Mouse (Mus musculus) activated CD4-positive, CD25-positive, alpha-beta regulatory T cell, adult 4 months (primary cell): ENCODE data around the gene Gck. TPM values are rescaled to one million over a fixed set of nuclear protein-coding genes. Genes with fewer than 3 reads are reported as not detected.
"Not testable (repeated sequence)": the region's sequence is repeated elsewhere in the genome, so short reads cannot be mapped to it uniquely, and the experiment has no call there.

Source experiments
- ATAC-seq: one replicate; pipeline ENCODE4 v1.8.0; 2017
- polyA plus RNA-seq, 2 experiments: library from polyadenylated mRNA; unstranded; fragments of 100-300 nt; shearing (Covaris generic); gene quantifications; one replicate each; pipeline ENCODE4 v1.2.1; 2017

The Gck gene
- polyA plus RNA-seq, 2 experiments from 2014 or later, result not detected

- no peak for ATAC-seq
Measured at GRCm38 (mm10) chr11:5905778-5906518, 43.9 kb downstream of the Gck start.

- no peak for ATAC-seq
Measured at GRCm38 (mm10) chr11:5904871-5905270, 45.0 kb downstream of the Gck start.

- no peak for ATAC-seq
Measured at GRCm38 (mm10) chr11:5904357-5904756, 45.5 kb downstream of the Gck start.

GRCm38 (mm10) chr11:5903844-5904243, 46.0 kb downstream of the Gck start:
- no peak for ATAC-seq

- ATAC-seq, result no peak
Measured at GRCm38 (mm10) chr11:5902390-5902789, 47.5 kb downstream of the Gck start.

GRCm38 (mm10) chr11:5901950-5902349, 47.9 kb downstream of the Gck start:
- no peak for ATAC-seq

GRCm38 (mm10) chr11:5901320-5901719, 48.6 kb downstream of the Gck start:
- no peak for ATAC-seq

DNA sequence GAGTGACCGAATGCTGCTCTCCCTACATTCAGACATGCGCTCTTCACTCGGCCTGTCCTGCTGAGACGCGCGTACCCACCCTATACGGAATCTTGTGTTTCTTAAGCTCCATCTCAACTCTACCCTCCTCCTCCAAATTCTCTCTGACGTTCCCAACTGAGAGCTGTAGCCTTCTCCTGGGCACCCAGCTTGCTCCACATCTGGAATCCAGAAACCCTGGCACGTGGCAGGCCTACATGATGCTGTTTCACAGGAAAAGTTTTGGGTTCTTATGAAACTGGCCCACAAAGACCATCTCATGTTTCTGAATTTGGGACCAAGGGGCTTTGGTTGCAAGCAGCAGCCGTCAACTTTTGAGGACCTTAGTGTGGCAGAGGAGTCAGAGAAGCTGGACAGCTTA, 50.6 kb downstream of the Gck start:
- no peak for ATAC-seq

DNA sequence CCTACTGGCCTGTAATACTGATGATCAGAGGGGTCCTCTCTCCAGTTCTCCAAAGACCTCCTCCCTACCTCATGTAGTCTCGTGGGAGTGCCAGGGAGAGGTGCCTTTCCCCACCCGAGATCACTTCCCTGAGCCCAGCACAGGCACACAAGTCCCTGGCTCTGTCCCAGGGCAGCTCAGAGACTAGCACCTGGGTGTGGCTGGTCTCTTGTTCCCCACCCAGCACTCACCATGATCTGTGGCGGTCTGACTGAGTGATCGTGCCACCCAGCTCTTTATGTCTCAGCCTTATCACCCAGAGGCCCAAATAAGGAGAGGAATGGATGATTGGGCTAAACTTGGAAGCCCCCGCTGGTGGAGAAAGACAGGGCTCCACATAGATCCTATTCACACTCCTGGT, 51.4 kb downstream of the Gck start, which contains the start of gene Myl7:
Gene Myl7 (minus strand): TSS at position 252 of the 400 bp plus-strand sequence.
- ATAC-seq, result no peak

GRCm38 (mm10) chr11:5897839-5898238, 52.0 kb downstream of the Gck start:
- no peak for ATAC-seq

GRCm38 (mm10) chr11:5897230-5897629, 52.7 kb downstream of the Gck start:
- ATAC-seq, result no peak

DNA sequence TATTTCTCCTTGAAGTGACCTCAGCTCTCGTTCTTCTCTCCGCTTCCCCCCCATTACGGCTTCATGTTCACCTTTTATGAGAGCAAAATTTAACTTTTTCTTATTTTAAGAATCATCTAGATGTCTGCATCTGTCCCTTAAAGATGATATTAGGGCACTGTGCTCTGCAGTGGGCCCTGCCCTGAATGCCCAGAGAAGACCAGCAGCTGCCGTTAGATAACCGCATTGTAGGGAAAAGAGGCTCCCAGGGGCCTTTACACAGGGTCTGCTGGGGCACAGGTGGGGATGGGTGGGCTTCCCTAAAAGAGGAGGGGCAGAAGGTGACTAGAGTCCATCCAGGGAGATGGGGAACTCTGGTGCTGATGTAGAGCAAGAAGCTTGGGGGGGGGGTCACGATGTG, 56.1 kb downstream of the Gck start:
- ATAC-seq, result no peak

DNA sequence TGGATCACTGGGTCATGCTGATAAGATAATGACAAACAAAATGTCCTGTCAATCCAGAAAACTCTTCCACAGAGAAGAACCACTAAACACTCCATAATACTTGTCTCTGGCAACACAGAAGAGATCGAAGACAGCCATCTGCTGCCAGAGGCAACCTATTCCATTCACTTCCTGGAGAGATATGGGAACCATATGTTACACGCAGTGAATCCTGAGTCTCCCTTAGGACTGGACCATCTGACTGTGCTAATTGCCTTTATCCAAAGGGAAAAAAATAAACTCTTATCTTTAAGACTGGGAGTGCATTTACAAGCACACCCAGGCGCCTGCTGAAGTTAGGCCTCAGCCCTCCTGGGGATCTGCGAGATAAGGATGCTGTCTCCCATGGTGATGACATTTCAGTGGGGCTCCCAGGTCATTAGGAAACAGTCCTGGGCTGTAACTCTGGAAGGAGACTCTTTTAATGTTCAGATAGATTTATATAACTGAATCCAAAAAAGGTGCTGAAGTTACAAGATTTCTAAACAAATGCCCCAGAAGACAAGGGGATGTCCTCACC, 57.0 kb downstream of the Gck start:
- no peak for ATAC-seq

DNA sequence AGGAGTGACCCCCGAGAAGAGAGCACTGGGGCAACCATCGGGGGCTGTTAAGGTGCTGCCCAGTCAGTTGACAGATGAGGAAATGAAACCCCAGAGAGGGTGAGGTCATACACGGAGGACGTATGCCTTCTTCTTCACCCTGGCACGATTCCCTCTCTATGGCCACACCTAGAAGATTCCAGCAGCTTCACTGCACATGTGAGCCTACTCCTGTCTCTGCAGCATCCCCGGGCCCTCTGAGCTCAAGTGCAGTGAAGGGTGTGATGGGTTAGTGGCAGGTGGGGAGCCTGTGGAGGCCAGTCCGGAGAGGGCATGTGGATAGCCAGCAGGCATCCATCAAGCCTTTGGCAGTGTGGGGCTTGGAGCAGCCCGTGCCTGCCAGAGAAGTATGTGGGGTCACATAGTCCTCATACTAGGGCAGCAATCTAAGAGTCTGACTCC, 57.7 kb downstream of the Gck start:
- no peak for ATAC-seq

DNA sequence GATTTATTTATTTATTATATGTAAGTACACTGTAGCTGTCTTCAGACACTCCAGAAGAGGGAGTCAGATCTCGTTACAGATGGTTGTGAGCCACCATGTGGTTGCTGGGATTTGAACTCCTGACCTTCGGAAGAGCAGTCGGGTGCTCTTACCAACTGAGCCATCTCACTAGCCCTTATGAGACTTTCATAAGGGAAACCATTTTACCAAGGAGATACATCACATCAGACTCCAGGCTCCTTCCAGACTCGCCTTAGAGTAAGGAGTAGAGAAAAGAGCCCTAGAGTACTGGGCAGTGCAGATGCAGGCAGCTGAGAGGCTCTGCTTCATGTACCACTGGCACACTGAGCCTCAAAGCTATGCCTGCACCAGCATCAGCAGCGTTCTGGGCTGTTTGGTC, 61.3 kb downstream of the Gck start:
- ATAC-seq, result not testable (repeated sequence)

DNA sequence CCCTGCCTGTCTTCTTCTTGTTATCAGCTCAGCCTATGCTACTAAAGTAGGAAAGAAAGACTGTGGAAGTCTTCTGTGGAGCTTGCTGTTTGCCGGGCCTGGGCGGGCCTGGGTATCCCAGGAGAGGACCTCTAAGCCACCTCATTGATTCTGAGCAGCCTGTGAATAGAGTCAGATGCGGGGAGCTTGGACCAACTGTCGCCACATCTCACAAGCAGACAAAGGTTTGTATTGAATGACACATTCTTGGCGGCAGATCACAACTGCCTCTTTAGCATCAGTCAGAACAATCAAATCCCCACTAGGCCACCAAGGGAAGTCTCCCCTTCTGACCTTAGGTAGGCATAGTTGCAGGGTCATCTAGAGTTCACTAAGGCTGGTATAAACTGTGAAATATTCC, 62.6 kb downstream of the Gck start:
- ATAC-seq, result no peak

- ATAC-seq, result no peak
Measured at GRCm38 (mm10) chr11:5886187-5886586, 63.7 kb downstream of the Gck start.

GRCm38 (mm10) chr11:5882518-5882917, 67.4 kb downstream of the Gck start:
- no peak for ATAC-seq

DNA sequence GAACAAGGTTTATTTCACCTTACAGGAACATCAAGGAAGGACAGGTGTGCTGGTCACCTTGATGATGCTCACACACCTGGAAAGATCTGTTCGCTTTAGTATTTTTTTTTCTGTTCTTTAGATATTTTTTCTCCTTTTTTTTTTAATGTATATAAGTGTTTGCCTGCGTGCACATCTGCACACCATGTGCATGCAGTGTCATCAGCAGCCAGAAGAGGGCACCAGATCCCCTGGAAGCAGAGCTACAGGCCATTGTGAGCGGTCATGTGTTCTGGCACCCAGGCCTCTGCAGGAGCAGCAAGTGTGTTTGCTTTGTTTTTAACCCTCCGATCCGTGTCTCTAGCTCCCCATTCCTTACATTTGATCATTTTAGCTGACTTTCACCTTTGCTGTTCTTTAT, 70.0 kb downstream of the Gck start:
- ATAC-seq, result no peak

DNA sequence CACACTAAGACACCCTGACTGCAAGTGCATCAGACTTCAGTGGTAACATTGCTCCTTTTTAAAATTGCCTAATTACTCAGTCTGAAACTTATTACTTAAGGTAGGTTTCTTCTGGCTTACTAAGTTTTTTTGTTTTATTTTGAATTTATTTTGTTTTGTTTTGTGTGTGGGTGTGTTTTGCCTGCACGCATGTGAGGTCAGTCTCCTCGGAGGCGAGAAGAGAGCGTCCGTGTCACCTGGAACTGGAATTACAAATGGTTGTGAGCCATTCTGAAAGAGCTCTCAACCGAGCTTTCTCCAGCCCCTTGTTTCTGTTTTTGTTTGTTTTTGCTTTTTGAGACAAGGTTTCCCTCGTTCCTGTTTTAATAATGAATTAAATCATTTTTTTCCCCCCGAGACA, 71.2 kb downstream of the Gck start:
- ATAC-seq, result no peak

- peak; percentile 97 for ATAC-seq
Measured at GRCm38 (mm10) chr11:5877921-5878526, 71.9 kb downstream of the Gck start, which contains the start of gene Pold2. Gene Pold2, minus strand, starts transcription at chr11:5878292.

- ATAC-seq, result no peak
Measured at GRCm38 (mm10) chr11:5877421-5877820, 72.5 kb downstream of the Gck start.

DNA sequence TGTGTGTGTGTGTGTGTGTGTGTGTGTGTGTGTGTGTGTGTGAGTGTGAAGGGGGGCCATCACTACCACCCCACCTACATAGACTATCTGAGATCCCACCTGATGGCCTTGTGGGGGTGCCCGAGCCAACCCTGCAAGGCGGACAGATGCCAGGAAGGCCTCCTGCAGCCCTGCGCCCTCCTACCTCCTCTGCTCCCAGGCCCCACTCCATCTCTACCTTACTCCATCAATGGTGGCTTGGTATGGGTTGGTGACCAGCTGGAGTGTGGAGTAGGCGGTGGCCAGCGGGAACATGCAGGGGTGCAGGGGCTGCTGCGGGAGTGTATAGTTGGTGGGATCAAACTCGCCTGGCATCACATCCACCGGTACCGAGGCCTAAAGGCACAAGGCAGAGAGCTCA, 76.7 kb downstream of the Gck start:
- no peak for ATAC-seq

DNA sequence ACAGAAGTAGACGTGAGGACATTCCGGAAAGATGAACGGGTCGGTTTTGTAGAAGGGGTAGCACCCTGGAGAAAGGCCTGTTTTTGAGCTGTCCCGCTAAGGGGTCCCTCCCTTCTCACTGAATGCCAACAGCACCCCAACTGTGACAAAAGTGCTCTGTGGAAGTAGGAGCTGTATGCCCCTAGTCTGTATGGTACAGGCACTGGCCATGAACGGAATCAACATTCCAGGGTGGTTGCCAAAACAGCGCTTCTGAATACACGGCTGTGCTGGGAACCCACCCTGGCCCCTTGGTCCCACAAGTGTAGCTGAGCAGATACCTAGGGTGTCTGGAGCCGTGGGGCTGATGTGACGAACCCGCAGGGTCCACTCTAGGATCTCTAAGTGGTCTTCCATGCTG, 77.2 kb downstream of the Gck start:
- ATAC-seq, result no peak
